Mouse (Mus musculus) right cerebral cortex, adult 18-20 months (tissue): ENCODE data around the gene Ptprg.

ENCODE experiments used
- DNase-seq: peaks from one replicate; pipeline ENCODE4 v3.0.0; 2022; ENCODE audit warnings: mixed read lengths

Gene Ptprg

DNA sequence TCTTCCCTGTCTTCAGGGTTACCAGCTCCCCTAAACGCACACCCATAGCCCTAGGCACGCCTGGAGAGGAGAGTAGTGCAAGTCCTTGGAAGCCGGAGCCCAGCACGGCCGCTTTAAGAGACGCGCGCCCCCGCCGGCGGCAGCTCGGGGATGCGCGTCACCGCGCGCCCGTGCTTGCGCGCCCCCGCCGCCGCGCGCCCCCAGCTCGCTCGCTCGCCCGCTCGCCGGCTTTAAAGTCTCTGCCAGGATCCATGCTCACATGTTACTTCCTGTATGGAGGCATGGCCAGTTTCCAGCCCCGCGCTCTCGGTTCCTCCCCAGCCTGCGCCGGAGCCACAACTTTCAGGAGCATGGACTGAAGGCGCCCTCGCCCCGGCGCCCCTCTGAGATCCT, at the start of gene Ptprg:
TSS of gene Ptprg (plus strand) at position 260 of the 393 bp plus-strand sequence.
- DNase-seq, result peak; percentile 89

DNA sequence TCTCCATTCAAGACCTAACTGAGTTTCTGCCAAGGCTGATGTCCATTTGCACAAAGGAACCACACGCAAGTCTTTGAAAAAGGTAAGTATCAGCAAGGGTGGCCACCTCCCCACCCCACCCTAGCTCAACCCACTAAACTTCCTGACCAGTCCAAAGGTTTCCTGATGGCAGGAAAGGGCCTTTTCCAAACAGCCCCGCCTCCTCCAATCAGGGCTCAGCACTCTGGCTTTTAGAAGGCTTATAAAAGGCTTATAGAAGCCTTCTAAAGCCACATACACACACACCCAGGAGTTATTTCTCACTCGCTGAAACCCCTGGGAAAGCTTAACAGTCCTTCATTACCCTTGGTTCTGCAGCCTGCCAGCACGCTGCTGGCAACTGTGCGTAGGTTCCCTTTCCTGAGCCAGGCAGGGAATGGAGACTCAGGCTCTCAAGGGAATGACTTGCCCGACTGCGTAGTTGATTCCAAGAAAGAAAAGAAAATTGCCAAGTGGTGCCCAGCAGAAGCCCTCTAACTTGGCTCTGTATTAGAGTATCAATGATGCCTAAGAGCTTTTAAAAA, 49.4 kb upstream of the Ptprg start:
- no peak for DNase-seq

DNA sequence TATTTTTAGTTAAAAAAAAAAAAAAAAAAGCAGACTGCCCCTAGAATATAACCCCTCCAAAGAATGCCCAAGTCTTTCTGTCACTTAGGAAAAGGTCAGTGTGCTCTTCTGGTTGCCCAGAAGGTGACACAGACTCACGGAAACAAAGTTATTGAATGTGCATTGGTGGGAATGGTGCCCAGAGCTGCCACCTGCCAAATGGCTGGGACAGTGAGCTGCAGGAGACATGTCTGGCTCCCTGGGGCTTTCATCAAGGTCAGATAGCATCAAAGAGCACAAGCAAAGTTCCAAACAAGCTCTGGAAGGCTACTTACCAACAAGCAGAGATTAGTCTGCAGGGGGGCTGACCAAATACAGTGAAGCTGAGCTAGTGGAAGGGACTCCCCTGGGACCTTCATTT, 43.2 kb upstream of the Ptprg start:
- no peak for DNase-seq

DNA sequence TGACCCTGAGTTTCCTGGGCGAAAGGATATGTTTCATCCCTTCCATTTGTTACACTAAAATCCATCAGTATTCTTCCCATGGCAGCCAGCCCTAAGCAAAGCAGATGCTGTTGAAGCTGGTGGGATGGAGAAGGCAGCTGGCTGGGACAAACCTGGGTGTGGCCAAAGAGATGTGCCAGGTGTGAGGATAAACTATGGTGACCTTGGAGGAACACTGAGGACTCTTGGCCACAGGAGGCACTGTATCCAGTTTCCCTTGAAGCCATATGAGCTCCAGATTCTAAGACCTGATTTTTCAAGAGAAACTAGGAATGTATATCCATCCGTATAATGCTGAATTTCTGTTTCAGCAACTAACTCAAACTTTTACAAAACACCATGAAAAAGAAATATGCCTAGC, 34.2 kb upstream of the Ptprg start:
- DNase-seq, result no peak

DNA sequence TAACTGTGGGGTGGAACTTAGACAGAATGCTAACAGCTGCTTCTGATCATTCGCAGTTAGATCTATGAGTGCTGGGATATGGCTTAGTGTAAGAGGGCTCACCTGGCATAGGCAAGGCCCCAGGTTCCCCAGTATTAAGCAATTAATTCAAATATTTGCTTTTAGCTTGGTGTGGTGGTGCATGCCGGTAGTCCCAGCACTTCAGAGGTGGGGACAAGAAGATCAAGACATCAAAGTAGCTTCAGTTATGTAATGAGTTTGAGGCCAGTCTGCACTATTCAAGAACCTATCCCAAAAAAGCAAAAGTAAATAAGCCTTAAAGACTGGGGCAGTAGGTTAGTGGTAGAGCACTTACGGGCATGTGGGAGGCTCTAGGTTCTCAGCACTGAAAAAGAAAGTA, 30.3 kb upstream of the Ptprg start:
- DNase-seq, result no peak

DNA sequence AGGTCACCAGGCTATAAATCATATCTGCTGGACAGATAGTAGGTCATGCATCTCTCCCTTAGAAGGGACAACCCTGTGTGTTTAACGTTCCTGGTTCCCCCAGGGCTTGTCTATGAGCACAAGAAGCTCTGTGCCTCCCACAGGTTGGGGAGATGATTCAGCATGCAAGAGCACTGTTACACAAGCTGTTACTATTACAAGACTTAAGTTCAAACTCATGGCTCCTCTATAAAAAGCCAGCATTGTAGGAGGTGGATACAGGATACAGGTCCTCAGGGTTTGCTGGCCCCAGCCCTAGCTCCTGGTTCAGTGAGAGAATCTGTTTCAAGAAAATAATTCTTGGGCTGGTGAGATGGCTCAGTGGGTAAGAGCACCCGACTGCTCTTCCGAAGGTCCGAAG, 23.7 kb upstream of the Ptprg start:
- DNase-seq, result peak; percentile 8

DNA sequence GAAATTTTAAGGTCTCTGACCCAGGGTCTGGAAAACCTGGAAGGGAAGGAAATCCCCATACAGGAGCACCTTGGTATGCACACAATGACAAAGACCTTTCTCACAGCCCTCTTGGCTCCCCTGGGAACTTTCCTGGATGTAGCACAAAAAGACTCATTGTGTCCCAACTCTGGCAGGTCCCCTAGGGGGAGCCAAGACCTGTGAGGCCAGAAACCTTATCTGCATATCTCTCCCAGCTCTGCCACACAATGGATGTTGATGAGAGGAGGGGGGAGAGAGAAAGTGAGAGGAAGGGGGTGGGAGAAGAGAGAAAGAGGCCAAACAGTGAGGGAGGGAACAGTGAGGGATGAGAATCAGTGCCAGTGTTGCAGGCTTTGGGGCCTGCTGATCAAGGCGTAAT, 18.9 kb upstream of the Ptprg start:
- DNase-seq, result no peak

DNA sequence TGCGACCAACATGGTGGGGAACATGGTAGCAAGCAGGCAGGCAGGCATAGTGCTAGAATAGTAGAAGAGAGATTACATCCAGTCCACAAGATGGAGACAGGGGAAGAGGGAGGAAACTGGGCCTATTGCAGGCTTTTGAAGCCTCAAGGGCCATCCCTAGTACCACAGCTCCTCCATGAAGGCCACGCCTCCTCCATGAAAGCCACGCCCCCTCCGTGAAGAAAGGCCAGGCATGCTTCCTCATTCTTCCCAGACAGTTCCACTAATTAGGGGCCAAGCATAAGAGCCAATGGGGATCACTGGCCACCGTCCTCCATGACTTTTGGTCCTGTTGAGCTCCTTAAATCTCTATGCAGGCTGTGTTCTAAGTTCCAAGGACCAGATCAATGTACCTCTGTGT, 17.2 kb upstream of the Ptprg start:
- no peak for DNase-seq

DNA sequence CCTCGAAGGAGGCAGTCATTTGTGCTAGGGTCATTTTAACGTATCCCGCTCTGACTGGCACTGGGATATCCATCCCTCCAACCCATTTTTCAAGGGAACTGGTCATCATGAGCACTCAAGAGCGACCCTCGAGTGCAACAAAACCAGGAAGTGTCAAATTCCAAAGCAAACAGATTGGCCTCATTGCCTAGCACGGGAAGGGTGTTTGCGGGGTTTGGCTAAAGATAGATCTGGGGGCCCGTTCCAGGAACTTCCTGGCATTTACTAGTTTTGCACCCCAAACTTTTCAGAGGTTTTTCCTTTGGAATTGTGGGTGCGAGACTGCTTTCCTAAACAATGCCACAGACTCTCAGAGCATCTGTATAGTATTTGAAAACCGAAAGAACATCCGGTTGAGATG, 1.4 kb upstream of the Ptprg start:
- no peak for DNase-seq

DNA sequence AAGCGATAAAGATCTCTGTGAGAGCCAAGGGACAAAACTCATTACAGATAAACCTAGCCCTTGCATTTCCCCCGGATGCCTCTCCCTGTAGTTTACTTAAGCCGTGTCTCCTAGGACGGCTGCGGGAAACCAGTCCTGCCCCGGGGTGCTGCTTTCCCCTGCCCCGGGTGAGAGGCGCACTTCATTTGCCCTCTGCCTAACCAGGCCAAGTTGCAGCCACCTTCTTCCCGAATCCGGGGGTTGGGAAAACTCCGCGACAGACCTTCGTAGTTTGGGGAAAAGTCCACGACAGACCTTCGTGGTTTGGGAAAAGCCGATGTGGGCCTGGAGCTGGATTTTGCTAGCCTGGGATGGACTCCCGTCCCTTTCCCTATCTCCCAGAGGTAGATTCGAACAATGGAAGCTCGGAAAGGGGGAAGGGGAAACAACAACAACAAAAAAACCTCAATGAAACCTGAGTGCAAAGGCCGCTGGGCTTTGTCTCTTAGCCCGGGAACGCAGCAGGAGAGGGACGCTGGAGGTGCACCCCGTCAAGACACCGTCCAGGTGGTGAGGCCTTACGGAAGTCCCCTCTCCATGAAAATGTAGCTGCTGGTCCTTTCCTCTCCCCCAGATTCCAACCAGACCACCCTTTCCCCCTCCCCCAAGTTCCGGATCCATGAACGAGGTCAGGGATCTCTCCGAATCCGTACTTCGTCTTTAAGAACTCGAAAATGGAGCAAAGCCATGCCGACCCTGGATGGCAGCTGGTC, 635 bp upstream of the Ptprg start:
- peak; percentile 39 for DNase-seq

DNA sequence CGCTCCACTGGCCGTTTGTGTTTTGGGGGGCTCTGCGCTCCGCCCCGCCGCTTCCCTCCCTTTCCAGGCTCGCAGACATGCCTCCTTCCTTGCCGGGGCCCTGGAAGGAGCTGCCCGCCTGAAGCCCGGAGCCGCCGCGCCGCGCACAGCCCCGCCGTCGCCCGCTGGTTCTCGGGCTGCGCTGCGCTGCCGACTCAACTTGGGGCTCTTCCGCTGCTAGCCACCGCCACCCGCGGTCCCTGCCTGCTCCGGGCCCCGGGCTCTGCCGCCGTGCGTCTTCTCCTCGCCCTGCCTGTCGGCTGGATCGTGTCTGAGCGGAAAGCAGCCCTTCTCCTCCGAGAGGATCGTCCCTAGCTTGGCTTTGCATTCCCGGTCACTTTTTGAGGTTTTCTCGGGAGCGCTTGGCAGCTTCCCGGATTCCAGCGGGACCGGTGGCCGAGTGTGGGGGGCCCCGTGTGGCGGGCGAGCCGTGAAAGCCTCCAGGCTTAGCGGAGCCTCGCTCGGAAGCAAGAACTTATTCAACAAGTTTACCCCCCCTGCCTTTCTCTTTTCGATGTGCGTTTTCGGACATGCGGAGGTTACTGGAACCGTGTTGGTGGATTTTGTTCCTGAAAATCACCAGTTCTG, 460 bp downstream of the Ptprg start:
- peak; percentile 62 for DNase-seq

DNA sequence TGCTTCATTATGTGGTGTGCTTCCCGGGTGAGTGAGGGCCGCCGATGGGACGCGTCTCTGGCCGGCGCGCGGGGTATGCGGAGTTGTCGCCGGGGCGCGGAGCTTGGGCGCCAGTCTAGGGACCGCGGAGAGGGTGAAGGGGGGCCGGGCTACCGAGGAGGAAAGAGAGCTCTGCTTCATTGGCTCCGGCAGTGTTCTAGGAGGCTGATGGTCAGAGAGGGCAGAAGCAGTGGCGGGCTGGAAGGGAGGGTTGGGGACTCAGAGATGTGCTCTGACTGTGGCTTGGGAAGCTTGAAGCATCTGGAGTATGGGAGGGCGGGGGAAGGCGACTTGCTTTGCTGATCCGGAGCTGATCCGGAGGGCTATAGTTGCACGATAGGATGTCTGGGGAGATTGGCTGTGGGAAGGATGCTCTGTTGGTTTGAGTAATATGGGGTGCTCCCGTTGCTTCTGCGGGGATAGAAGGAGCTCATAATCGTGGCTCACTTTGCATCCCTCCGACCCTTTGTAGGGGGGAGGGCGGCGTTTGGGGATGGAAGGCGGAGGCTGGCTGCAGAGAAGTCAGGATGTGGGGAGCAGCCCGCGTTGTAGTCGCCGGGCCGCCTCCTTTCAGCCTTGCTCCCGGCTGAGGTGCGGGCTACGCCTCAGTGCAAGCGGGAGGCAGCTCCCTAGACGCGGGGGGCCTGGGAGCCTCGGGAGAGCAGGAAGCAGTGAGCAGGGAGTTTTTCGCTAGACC, 1.1 kb downstream of the Ptprg start:
- peak; percentile 57 for DNase-seq

DNA sequence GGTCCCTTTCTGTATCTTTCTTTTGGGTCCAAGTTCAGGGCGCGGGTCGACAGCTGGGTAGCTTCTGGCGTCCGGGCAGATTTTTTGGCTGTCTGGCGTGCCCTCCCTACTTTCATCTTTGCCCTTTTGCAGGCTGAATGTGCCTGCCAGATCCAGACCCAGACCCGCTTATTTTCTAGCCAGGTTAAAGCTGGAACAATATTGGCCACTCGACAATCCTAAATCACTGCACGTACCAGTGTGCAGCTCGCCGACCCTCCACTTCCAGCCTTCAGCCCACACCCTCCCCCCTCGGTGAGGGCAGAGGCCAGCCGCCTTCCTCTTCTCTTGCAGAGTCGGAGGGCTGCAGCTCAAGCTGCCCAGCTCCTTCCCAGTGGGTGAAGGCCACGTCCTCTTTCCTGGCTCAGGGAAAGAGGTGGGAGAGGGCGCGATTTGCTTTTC, 1.7 kb downstream of the Ptprg start:
- DNase-seq, result peak; percentile 22

DNA sequence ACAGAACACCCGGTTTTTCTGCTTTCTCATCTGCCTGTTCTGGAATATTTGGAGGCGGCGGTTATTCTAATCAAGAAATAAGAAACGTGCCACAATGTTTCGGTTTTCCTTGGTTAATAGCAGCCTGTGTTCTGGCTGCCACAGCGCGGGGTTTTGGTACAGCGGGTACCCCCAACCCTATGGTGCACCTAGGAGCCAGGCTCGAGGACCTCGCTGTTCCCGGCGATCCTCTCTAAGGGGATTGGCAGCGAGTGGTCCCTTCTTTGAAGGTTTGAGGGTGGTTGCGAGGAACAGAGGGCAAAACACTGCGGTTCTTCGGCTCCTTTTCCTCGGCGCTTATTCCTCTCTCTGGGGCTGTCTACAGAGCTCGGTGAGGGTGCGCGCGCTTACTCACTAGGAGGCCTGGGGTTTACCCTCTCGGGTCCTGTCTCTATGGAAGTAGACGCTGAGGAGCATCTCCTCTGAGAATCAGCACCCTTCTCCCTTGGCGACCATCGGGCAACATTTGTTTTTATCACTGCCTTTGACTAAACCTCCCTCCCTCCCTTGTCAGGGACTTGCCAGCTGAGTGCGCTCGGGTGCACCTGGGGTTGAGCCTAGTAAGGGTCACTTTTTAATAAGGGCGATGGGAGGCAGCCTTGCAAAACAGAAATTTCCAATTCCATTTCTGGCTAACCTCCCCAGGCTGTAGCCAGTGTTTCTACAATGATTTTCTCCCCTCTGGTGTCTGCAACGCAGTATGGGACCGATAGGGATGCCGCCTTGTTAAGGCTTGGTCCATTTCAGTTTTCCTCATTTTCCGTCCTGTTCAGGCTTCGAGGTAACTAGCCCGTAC, 2.4 kb downstream of the Ptprg start:
- peak; percentile 41 for DNase-seq

DNA sequence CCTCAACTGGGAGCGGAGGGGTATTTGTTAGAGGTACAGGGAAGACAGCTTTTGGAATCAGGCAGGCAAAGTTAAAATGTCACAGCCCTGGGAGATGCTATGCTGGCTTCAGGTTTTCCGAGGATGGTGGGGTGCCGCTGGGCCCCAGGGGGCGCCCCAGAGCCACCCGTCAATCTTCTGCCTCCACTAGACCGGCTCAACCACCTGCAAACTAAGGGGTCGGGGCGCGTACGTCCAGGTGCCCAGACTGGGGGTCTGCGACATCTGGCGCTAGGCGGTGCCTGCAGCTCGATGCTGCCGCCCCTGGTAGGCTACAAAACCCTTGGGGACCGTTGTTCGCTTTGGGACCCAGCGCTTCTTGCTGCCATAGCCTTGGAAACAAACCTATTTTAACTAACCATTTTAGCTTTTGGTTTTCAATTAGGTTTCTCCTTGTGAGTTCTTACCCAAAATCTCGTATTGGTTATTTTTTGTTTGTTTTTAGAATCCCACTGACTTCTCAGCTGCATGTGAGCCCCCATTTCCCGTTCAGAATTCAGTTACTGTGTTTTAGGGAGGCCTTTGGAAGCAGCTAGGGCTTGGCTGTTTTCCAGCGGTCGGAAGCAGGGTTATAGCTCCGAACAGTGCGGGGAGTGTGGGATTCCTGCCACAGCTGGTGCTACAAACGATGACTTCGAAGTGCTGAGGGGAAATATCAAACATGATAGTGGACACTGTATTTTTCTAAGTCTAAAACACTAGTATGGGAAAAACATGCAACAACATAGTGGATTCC, 3.2 kb downstream of the Ptprg start:
- DNase-seq, result peak; percentile 79

DNA sequence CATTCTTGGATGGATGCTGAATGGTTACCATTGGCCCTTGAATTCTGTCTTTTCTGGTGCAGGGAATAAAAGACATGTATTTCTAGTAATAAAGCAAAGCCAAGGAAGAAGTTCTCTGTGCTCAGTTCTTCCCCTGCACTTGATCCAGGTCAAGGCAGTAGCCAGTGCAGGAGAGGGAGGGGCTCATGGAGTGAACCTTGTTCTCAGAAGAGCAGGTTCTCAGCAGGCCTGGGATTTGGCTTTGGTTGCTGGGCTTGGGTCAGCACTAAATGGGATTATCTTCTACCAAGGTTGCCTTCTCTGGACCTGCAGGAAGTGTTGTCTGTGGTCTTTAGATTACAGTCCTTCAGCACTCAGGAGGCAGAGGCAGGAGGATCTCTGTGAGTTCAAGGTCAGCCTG, 5.2 kb downstream of the Ptprg start:
- no peak for DNase-seq

DNA sequence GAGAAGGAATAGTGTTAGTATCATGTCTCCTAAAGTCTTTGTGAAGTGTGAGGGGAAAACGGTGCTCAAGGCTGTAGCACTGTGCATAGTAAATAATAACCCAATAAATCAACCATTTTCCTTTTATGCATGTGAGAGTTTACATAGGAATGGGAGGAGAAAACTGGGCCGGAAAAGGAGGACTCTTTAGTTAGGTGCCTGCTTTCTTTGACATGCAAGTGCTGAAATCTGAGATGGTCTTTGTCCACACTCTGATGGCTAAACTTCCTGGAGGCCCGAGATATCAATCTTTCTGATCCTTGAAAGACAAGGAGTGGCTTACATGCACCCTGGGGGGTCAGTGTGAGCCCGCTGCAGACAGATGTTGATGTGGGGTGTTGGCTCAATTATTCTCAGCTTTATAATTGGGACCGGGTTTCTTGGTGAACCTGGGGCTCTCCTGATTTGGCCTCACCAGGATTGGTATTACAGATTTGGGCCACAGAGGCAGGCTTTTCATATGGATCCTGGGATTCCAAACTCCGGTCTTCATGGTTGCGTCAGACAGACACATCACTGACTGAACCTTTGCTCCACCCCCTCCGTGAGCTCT, 7.4 kb downstream of the Ptprg start:
- no peak for DNase-seq

DNA sequence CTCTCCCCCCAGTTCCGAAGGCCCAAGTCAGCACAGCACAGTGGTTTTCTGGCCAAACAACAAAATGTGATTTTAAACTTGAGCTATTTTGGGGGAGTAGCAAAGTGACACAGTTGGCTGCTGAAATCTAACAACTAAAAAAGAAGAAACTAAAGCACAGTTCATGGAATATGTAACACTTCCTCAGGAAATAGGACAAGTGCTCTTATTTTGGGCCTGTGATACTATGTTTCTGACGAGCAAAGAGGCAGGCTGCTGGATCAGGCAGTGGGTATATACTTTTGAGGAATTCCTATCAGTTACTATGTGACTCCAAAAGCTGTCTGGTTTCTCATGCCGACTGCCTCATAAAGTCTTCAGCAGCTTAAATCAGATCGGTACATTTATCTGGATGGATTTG, 8.1 kb downstream of the Ptprg start:
- no peak for DNase-seq

DNA sequence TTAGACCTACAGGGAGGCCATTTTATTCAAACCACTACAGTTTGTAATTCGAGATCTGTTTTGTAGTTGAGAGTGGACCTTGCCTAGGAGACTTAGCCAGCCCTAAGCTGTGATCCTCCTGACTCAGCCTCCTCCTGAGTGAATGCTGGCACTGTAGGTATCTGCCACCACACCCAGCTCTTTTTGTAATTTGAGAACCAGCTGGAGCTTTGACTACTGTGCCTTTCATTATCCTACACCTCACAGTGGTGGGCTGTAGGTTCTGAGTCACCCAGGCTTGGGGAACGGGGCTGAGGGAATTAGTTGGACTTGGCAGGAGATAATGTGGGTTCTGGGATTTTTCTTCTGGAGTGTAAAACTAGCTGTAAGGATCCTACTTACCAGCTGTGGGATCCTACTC, 9.5 kb downstream of the Ptprg start:
- peak; percentile 57 for DNase-seq

DNA sequence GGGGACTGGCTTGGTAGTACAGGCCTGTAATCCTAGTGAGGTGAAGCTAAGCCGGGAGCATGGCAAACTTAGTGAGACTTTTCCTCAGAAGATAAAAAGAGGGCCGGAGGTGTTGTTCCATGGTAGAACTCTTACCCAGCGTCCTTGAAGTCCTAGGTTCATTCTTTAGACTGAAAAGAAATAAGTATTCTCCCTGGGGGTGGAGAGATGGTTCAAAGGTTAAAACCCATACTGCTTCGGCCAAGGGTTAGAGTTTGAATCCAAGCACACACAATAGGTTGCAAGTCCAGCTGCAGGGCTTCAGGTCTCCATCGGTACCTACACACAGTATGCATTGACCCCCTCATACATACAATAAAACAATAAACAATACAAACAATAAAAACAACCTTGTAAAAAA, 10.3 kb downstream of the Ptprg start:
- DNase-seq, result no peak

DNA sequence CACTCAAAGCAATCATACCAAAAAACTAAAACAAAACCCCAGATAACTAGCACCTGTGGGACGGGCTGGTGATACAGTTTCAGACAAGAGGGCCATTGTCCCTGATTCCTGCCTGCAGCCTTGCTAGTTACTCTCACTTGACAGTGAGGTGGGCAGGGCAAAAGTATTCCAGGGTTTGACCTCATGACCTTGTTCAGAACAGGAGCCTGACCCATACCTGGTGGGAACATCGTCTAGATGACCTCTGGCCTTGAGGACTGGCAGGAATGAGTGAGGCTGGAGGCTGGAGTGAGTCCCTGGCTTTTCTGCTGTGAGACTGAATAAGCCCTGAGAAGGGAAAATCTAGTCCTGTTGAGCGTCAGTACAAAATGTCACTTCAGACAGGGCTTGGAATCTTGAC, 11.1 kb downstream of the Ptprg start:
- DNase-seq, result no peak

DNA sequence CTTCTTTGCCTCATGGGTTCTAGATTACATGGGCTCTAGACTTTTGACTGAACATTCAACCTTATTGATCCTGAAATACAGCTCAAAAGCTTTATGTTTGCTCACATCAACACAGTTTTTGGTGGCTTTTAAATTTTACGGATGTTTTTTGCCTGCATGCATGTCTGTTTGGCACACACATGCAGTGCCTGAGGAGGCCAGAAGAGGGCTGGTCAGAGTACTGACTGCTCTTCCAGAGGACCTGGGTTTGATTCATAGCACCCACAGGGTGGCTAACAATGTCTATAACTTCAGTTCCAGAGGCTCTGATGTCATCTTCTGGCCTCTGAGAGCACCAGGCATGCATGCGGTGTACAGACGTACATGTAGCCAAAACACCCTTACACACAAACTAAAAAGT, 12.0 kb downstream of the Ptprg start:
- no peak for DNase-seq
